Mouse (Mus musculus) heart, embryonic 13.5 days (tissue): ENCODE measurements at regions not wholly inside any gene's neighbourhood (a gene's known extent, or its start where the extent isn't known, plus 50 kb on each side); places are given as distances from the start of the nearest gene placed in this dataset.

Experiments
- ATAC-seq: fragments of 200-750 bp; cut with Nextera tagmentation; 2 replicates; pipeline ENCODE4 v1.8.0; 2017; ENCODE audit warnings: moderate TSS enrichment; ENCODE audit not compliant: insufficient number of reproducible peaks, low FRiP score, low TSS enrichment; ENCODE audit errors: extremely low read depth
- H3K27ac ChIP-seq: fragments of 300-500 bp; sonication (generic); replicated peaks from 2 replicates; pipeline ENCODE4 v1.5.1; 2015; ENCODE audit warnings: moderate library complexity, mild to moderate bottlenecking, inconsistent platforms
- H3K27me3 ChIP-seq: fragments of 300-500 bp; sonication (generic); replicated peaks from 2 replicates; pipeline ENCODE4 v1.6.1; 2015; ENCODE audit warnings: mild to moderate bottlenecking, inconsistent platforms
- H3K36me3 ChIP-seq: fragments of 300-500 bp; sonication (generic); 2 replicates; pipeline ENCODE4 v1.6.1; 2015; ENCODE audit warnings: mild to moderate bottlenecking, inconsistent platforms
- H3K4me1 ChIP-seq: fragments of 300-500 bp; sonication (generic); 2 replicates; pipeline ENCODE4 v1.6.1; 2015; ENCODE audit warnings: inconsistent platforms
- H3K4me2 ChIP-seq: fragments of 300-500 bp; sonication (generic); 2 replicates; pipeline ENCODE4 v1.6.1; 2015; ENCODE audit warnings: inconsistent platforms, mild to moderate bottlenecking, moderate library complexity
- H3K4me3 ChIP-seq: fragments of 300-500 bp; sonication (generic); 2 replicates; pipeline ENCODE4 v1.5.1; 2015; ENCODE audit warnings: moderate library complexity, mild to moderate bottlenecking, inconsistent platforms
- H3K9ac ChIP-seq: fragments of 300-500 bp; sonication (generic); 2 replicates; pipeline ENCODE4 v1.6.1; 2015; ENCODE audit warnings: inconsistent platforms, mild to moderate bottlenecking, moderate library complexity
- H3K9me3 ChIP-seq: fragments of 300-500 bp; sonication (generic); 2 replicates; pipeline ENCODE4 v1.6.1; 2016; ENCODE audit warnings: inconsistent platforms
- WGBS: fragments of 180-500 bp; shearing (Covaris S2); methylation state at CpG from one replicate; pipeline ENCODE4 v1.1.7; 2015; ENCODE audit warnings: mixed read lengths; 5-methylcytosine and 5-hydroxymethylcytosine counted together

- H3K4me3 ChIP-seq, result no peak overlapping the region
- no peaks in the 10 kb centered on the region for H3K9me3 ChIP-seq
- H3K4me1 ChIP-seq, result no peaks in the 10 kb centered on the region
- no peaks in the 10 kb centered on the region for H3K27me3 ChIP-seq
- no peak for ATAC-seq
- no peaks in the 10 kb centered on the region for H3K36me3 ChIP-seq
- H3K27ac ChIP-seq, result no peak overlapping the region
- no peak overlapping the region for H3K4me2 ChIP-seq
- no peak overlapping the region for H3K9ac ChIP-seq
- WGBS, result 75% methylated on average over 8 of the region's 8 CpGs
These were observed 164.2 kb upstream of the Bdnf start for GRCm38 (mm10) chr2:109510070-109510979.

GRCm38 (mm10) chr2:109511142-109511541, 163.4 kb upstream of the Bdnf start:
- Histone ChIP-seq H3K4me2 (no peak overlapping the region), H3K9me3 (no peaks in the 10 kb centered on the region), H3K9ac (no peak overlapping the region), H3K4me3 (no peak overlapping the region), H3K27ac (no peak overlapping the region), H3K4me1 (no peaks in the 10 kb centered on the region), H3K36me3 (no peaks in the 10 kb centered on the region), H3K27me3 (no peaks in the 10 kb centered on the region)
- WGBS, result 74% methylated on average over 4 of the region's 4 CpGs
- no peak for ATAC-seq

- no peak overlapping the region for H3K4me2 ChIP-seq
- no peaks in the 10 kb centered on the region for H3K9me3 ChIP-seq
- ATAC-seq, result no peak; the same call in 1 of the 2 replicates
- H3K27me3 ChIP-seq, result no peaks in the 10 kb centered on the region
- no peak overlapping the region for H3K4me3 ChIP-seq
- H3K36me3 ChIP-seq, result no peaks in the 10 kb centered on the region
- no peaks in the 10 kb centered on the region for H3K4me1 ChIP-seq
- no peak overlapping the region for H3K27ac ChIP-seq
- H3K9ac ChIP-seq, result no peak overlapping the region
- 75% methylated on average over 4 of the region's 4 CpGs for WGBS
These were observed 155.2 kb upstream of the Bdnf start for GRCm38 (mm10) chr2:109519261-109519660.

GRCm38 (mm10) chr2:109520471-109520870, 154.0 kb upstream of the Bdnf start:
- Histone ChIP-seq H3K36me3 (no peaks in the 10 kb centered on the region), H3K9ac (no peak overlapping the region), H3K4me2 (no peak overlapping the region), H3K4me1 (no peaks in the 10 kb centered on the region), H3K4me3 (no peak overlapping the region), H3K27ac (no peak overlapping the region), H3K27me3 (no peaks in the 10 kb centered on the region), H3K9me3 (no peaks in the 10 kb centered on the region)
- WGBS, result 68% methylated on average over 3 of the region's 3 CpGs
- ATAC-seq, result no peak

- ATAC-seq, result no peak
- Histone ChIP-seq H3K27me3 (no peaks in the 10 kb centered on the region), H3K9me3 (no peaks in the 10 kb centered on the region), H3K36me3 (no peaks in the 10 kb centered on the region), H3K4me3 (no peak overlapping the region), H3K4me1 (no peaks in the 10 kb centered on the region), H3K4me2 (no peak overlapping the region), H3K9ac (no peak overlapping the region), H3K27ac (no peak overlapping the region)
- WGBS, result 50% methylated on average over 1 of the region's 1 CpGs
These were observed 135.0 kb upstream of the Bdnf start for GRCm38 (mm10) chr2:109539519-109539918.

- no peak overlapping the region for H3K4me3 ChIP-seq
- no peaks in the 10 kb centered on the region for H3K9me3 ChIP-seq
- no peak for ATAC-seq
- H3K4me1 ChIP-seq, result no peaks in the 10 kb centered on the region
- no peak overlapping the region for H3K4me2 ChIP-seq
- H3K27me3 ChIP-seq, result no peaks in the 10 kb centered on the region
- no peak overlapping the region for H3K27ac ChIP-seq
- no peak overlapping the region for H3K9ac ChIP-seq
- no peaks in the 10 kb centered on the region for H3K36me3 ChIP-seq
- 69% methylated on average over 7 of the region's 7 CpGs for WGBS
These were observed 127.9 kb upstream of the Bdnf start for GRCm38 (mm10) chr2:109546486-109547115.

GRCm38 (mm10) chr2:109554644-109555043, 119.9 kb upstream of the Bdnf start:
- Histone ChIP-seq H3K27ac (no peak overlapping the region), H3K4me1 (no peaks in the 10 kb centered on the region), H3K9me3 (no peaks in the 10 kb centered on the region), H3K36me3 (no peaks in the 10 kb centered on the region), H3K9ac (no peak overlapping the region), H3K4me3 (no peak overlapping the region), H3K4me2 (no peak overlapping the region), H3K27me3 (no peaks in the 10 kb centered on the region)
- 62% methylated on average over 6 of the region's 6 CpGs for WGBS
- no peak for ATAC-seq

GRCm38 (mm10) chr2:109559088-109560030, 115.1 kb upstream of the Bdnf start:
- Histone ChIP-seq H3K4me3 (no peak overlapping the region), H3K9me3 (no peaks in the 10 kb centered on the region), H3K9ac (no peak overlapping the region), H3K4me1 (no peaks in the 10 kb centered on the region), H3K27me3 (no peaks in the 10 kb centered on the region), H3K27ac (no peak overlapping the region), H3K36me3 (no peaks in the 10 kb centered on the region), H3K4me2 (no peak overlapping the region)
- WGBS, result 66% methylated on average over 9 of the region's 9 CpGs
- ATAC-seq, result no peak

GRCm38 (mm10) chr2:109562996-109563395, 111.5 kb upstream of the Bdnf start:
- no peak overlapping the region for H3K27ac ChIP-seq
- no peaks in the 10 kb centered on the region for H3K36me3 ChIP-seq
- H3K27me3 ChIP-seq, result no peaks in the 10 kb centered on the region
- H3K4me2 ChIP-seq, result no peak overlapping the region
- H3K9ac ChIP-seq, result no peak overlapping the region
- no peak overlapping the region for H3K4me3 ChIP-seq
- no peaks in the 10 kb centered on the region for H3K9me3 ChIP-seq
- ATAC-seq, result no peak
- H3K4me1 ChIP-seq, result no peaks in the 10 kb centered on the region
- WGBS, result 62% methylated on average over 3 of the region's 3 CpGs

GRCm38 (mm10) chr2:109576946-109577345, 97.6 kb upstream of the Bdnf start:
- Histone ChIP-seq H3K4me1 (peaks cover 8% of the 10 kb centered on the region; the same call in 1 of the 2 replicates), H3K27me3 (no peaks in the 10 kb centered on the region), H3K27ac (no peak overlapping the region), H3K36me3 (no peaks in the 10 kb centered on the region), H3K4me2 (no peak overlapping the region), H3K9me3 (no peaks in the 10 kb centered on the region), H3K9ac (no peak overlapping the region), H3K4me3 (no peak overlapping the region)
- ATAC-seq, result no peak

GRCm38 (mm10) chr2:109578870-109579310, 95.6 kb upstream of the Bdnf start:
- Histone ChIP-seq H3K9me3 (no peaks in the 10 kb centered on the region), H3K27ac (no peak overlapping the region), H3K9ac (no peak overlapping the region; the same call in 1 of the 2 replicates), H3K27me3 (no peaks in the 10 kb centered on the region), H3K4me2 (peak overlapping the region; percentile 52), H3K4me1 (peaks cover 8% of the 10 kb centered on the region; the same call in 1 of the 2 replicates), H3K4me3 (peak overlapping the region; percentile 8; the same call in 1 of the 2 replicates), H3K36me3 (no peaks in the 10 kb centered on the region)
- no peak for ATAC-seq
- WGBS, result 3% methylated on average over 6 of the region's 6 CpGs
